Mouse (Mus musculus): ENCODE data around the gene Bod1l. TPM values are rescaled to one million over a fixed set of nuclear protein-coding genes. Genes with fewer than 3 reads are reported as not detected.

The Bod1l gene
- polyA plus RNA-seq, 1 experiment from 2014 or later, result 30.8 TPM

GRCm38 (mm10) chr5:41754226-41754775 is 89.8 kb downstream of the Bod1l start:
- Histone ChIP-seq H3K9me3 (no peaks in the 10 kb centered on the region), H3K4me3 (0 out of 2 replicates have a peak overlapping the region, but pooled peaks have one; percentile 2), H3K9ac (no peak overlapping the region), H3K36me3 (no peaks in the 10 kb centered on the region), H3K27ac (no peak overlapping the region), H3K4me2 (no peak overlapping the region), H3K4me1 (replicated peaks) (no peaks in the 10 kb centered on the region), H3K27me3 (peaks cover 99% of the 10 kb centered on the region)
- WGBS, result under 1% methylated on average over 17 of the region's 17 CpGs
- ATAC-seq (ENCODE audit: low FRiP score), result no peak

GRCm38 (mm10) chr5:41752721-41753120 is 91.4 kb downstream of the Bod1l start:
- Histone ChIP-seq H3K4me1 (replicated peaks) (no peaks in the 10 kb centered on the region), H3K4me2 (no peak overlapping the region), H3K9me3 (no peaks in the 10 kb centered on the region), H3K4me3 (no peak overlapping the region), H3K27ac (no peak overlapping the region), H3K9ac (no peak overlapping the region), H3K36me3 (no peaks in the 10 kb centered on the region), H3K27me3 (peaks cover 99% of the 10 kb centered on the region)
- no peak for ATAC-seq (ENCODE audit: low FRiP score)
- 34% methylated on average over 4 of the region's 4 CpGs for WGBS

DNA sequence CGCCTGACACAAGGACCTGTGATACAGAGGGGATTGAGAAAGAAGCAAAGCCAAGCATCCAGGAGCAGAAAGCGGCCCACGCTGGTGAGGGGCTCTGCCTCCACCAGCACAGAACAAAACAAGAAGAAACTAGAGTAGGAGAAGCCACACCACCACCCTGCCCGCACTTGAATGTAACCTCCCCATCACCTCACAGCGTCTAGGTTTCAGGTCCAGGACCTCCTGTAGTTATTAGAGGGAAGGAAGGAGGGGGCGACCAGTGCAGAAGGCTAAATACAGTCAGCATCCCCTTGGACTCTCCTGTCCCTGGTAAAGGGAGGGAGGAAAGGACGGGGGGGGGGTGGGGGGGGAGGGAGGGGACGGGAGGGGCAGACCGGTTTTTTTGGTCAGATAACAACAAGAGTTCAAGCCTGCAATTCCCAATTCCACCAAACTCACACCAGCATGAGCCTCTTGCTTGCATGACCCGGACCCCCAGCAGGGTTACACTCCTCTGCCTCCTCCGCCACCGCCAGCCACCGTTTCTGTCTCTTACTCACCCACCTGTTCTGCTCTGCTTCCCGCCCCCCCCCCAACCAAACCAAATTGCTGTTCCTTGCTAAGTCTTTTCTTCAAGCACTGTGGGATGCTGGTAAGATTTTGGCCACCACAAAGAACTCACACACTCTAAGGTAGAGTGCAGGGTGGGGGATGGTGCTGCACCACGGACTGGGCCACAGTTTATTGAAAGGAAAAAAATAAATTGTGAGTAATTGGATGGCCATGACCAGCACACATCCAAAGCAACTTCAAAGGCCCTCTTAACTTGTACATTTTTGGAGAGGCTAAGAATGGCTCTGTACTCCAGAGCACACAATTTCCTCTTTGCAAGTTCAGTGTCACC is 99.0 kb downstream of the Bod1l start:
- Histone ChIP-seq H3K36me3 (no peaks in the 10 kb centered on the region), H3K9me3 (no peaks in the 10 kb centered on the region), H3K4me3 (no peak overlapping the region), H3K9ac (no peak overlapping the region), H3K27me3 (peaks cover 76% of the 10 kb centered on the region), H3K4me2 (no peak overlapping the region), H3K27ac (no peak overlapping the region), H3K4me1 (replicated peaks) (no peaks in the 10 kb centered on the region)
- 3% methylated on average over 15 of the region's 15 CpGs for WGBS
- no peak for ATAC-seq (ENCODE audit: low FRiP score)

GRCm38 (mm10) chr5:41744234-41744633 is 99.9 kb downstream of the Bod1l start:
- no peak overlapping the region for H3K4me3 ChIP-seq
- no peak overlapping the region for H3K4me2 ChIP-seq
- H3K36me3 ChIP-seq, result no peaks in the 10 kb centered on the region
- peaks cover 67% of the 10 kb centered on the region for H3K27me3 ChIP-seq
- no peak overlapping the region for H3K27ac ChIP-seq
- WGBS, result 9% methylated on average over 7 of the region's 7 CpGs
- no peak overlapping the region for H3K9ac ChIP-seq
- no peaks in the 10 kb centered on the region for H3K9me3 ChIP-seq
- no peaks in the 10 kb centered on the region for H3K4me1 ChIP-seq (replicated peaks)
- no peak for ATAC-seq (ENCODE audit: low FRiP score)

DNA sequence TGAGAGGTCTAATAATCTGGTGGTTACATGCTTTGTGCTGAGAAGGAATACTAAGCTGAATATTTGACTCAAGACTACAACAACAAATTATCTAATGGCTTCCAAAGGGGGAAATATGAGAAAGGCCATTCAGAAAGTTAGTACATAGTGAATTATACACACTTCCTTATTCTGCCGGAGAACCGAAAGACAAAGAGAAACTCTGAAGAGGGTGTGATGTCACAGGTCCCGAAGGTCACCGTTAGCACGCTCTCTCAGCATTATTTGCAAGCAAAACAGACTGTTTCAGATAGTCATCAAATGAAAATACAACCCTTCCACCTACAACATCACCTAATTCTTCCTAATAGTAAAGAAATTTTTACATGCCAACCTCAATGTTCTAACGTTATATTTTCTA is 105.3 kb downstream of the Bod1l start:
- peaks cover 13% of the 10 kb centered on the region for H3K27me3 ChIP-seq
- no peak overlapping the region for H3K27ac ChIP-seq
- H3K4me1 ChIP-seq (replicated peaks), result no peaks in the 10 kb centered on the region
- 69% methylated on average over 6 of the region's 6 CpGs for WGBS
- H3K9me3 ChIP-seq, result no peaks in the 10 kb centered on the region
- no peak overlapping the region for H3K4me3 ChIP-seq
- ATAC-seq (ENCODE audit: low FRiP score), result no peak
- no peak overlapping the region for H3K9ac ChIP-seq
- no peak overlapping the region for H3K4me2 ChIP-seq
- H3K36me3 ChIP-seq, result no peaks in the 10 kb centered on the region

Small RNA genes within 50 kb of the gene (microRNA-seq; reads per million reads assigned to microRNA genes)
- not detected for gene Mir6414

Other genes starting within 250 kb of the Bod1l start
- gene Rab28, start 136.2 kb downstream of the Bod1l start, polyA plus RNA-seq (2015; fragmentation: Nextera tagmentation; extraction: Ambion mirVana), result 68.8 and 71.8 TPM in 2 replicates
- gene Nkx3-2, start 79.8 kb downstream of the Bod1l start, polyA plus RNA-seq (2015; fragmentation: Nextera tagmentation; extraction: Ambion mirVana), result 0.14 TPM in 1 of 2 replicates, not detected in the other
- gene Gm16223, start 223.6 kb upstream of the Bod1l start, polyA plus RNA-seq (2015; fragmentation: Nextera tagmentation; extraction: Ambion mirVana), result not detected in 2 replicates